Mouse (Mus musculus) kidney, postnatal 14 days (tissue): ENCODE data around the gene Mrps9.

ENCODE experiments used
- DNase-seq: peaks from one replicate; pipeline ENCODE4 v3.0.0; 2022; ENCODE audit warnings: mixed read lengths

The Mrps9 gene

GRCm38 (mm10) chr1:42907153-42907552 is 56.1 kb downstream of the Mrps9 start:
- DNase-seq, result no peak

- DNase-seq, result no peak
Measured at GRCm38 (mm10) chr1:42915062-42915461, 64.0 kb downstream of the Mrps9 start.

GRCm38 (mm10) chr1:42916719-42917118 is 65.7 kb downstream of the Mrps9 start:
- DNase-seq, result no peak

- no peak for DNase-seq
Measured at GRCm38 (mm10) chr1:42917908-42918307, 66.9 kb downstream of the Mrps9 start.

- no peak for DNase-seq
Measured at GRCm38 (mm10) chr1:42923924-42924323, 72.9 kb downstream of the Mrps9 start.

GRCm38 (mm10) chr1:42933613-42934012 is 82.6 kb downstream of the Mrps9 start:
- no peak for DNase-seq

GRCm38 (mm10) chr1:42948486-42948885 is 97.5 kb downstream of the Mrps9 start:
- no peak for DNase-seq

GRCm38 (mm10) chr1:42952734-42953481 is 101.9 kb downstream of the Mrps9 start, which contains the start of gene Gpr45:
Gene Gpr45, plus strand, starts transcription at chr1:42952872.
- peak; percentile 41 for DNase-seq

GRCm38 (mm10) chr1:42953482-42953822 is 102.4 kb downstream of the Mrps9 start:
- DNase-seq, result no peak
